Mouse (Mus musculus): ENCODE results near the gene Olfr918. TPM values are rescaled to one million over a fixed set of nuclear protein-coding genes. Genes with fewer than 3 reads are reported as not detected.

The Olfr918 gene
- not detected in 2 replicates for polyA plus RNA-seq (2012; rRNA removed)

GRCm38 (mm10) chr9:38674501-38674900 lies at the start of gene Olfr918:
Olfr918 (minus strand) TSS chr9:38674601.
- no peak for DNase-seq (ENCODE audit: extremely low spot score in 1 of 2, low spot score in 1 of 2)

- DNase-seq (ENCODE audit: extremely low spot score in 1 of 2, low spot score in 1 of 2): no peak
These were observed 49.6 kb upstream of the Olfr918 start for GRCm38 (mm10) chr9:38724044-38724443.

GRCm38 (mm10) chr9:38718927-38719441 lies 44.6 kb upstream of the Olfr918 start:
- DNase-seq (ENCODE audit: extremely low spot score in 1 of 2, low spot score in 1 of 2): peak in 1 of 2 experiments; percentile 5

GRCm38 (mm10) chr9:38718102-38718501 lies 43.7 kb upstream of the Olfr918 start, which contains the start of gene Vwa5a:
Vwa5a (plus strand) TSS chr9:38718268.
- peak in 1 of 2 experiments; percentile 24 for DNase-seq (ENCODE audit: extremely low spot score in 1 of 2, low spot score in 1 of 2)

- DNase-seq (ENCODE audit: extremely low spot score in 1 of 2, low spot score in 1 of 2): no peak
These were observed 1.5 kb downstream of the Olfr918 start for GRCm38 (mm10) chr9:38672887-38673286.

GRCm38 (mm10) chr9:38665742-38666141 lies 8.7 kb downstream of the Olfr918 start, which contains the start of gene Olfr917:
Olfr917 (minus strand) TSS chr9:38665842.
- no peak for DNase-seq (ENCODE audit: extremely low spot score in 1 of 2, low spot score in 1 of 2)

- no peak for DNase-seq (ENCODE audit: extremely low spot score in 1 of 2, low spot score in 1 of 2)
These were observed 14.6 kb downstream of the Olfr918 start, which contains the start of gene Olfr916 for GRCm38 (mm10) chr9:38659775-38660174. Olfr916 (minus strand) TSS chr9:38659875.

- DNase-seq (ENCODE audit: extremely low spot score in 1 of 2, low spot score in 1 of 2): no peak
These were observed 42.0 kb downstream of the Olfr918 start for GRCm38 (mm10) chr9:38632406-38632805.

Other genes with a start within 250 kb of the Olfr918 start
- not detected in 2 replicates for gene Olfr901, start 245.1 kb downstream of the Olfr918 start, polyA plus RNA-seq (2012; rRNA removed)
- not detected in 2 replicates for gene Olfr902, start 226.9 kb downstream of the Olfr918 start, polyA plus RNA-seq (2012; rRNA removed)
- gene Olfr904, start 211.5 kb downstream of the Olfr918 start, polyA plus RNA-seq (2012; rRNA removed): not detected in 2 replicates
- gene Olfr905, start 203.5 kb downstream of the Olfr918 start, polyA plus RNA-seq (2012; rRNA removed): not detected in 2 replicates
- gene Olfr906, start 187.5 kb downstream of the Olfr918 start, polyA plus RNA-seq (2012; rRNA removed): not detected in 2 replicates
- not detected in 2 replicates for gene Olfr907, start 178.8 kb downstream of the Olfr918 start, polyA plus RNA-seq (2012; rRNA removed)
- not detected in 2 replicates for gene Olfr911-ps1, start 153.0 kb downstream of the Olfr918 start, polyA plus RNA-seq (2012; rRNA removed)
- gene Olfr910, start 136.8 kb downstream of the Olfr918 start, polyA plus RNA-seq (2012; rRNA removed): not detected in 2 replicates
- not detected in 2 replicates for gene Olfr912, start 94.4 kb downstream of the Olfr918 start, polyA plus RNA-seq (2012; rRNA removed)
- gene Olfr913, start 81.8 kb downstream of the Olfr918 start, polyA plus RNA-seq (2012; rRNA removed): not detected in 2 replicates
- gene Olfr914, start 69.5 kb downstream of the Olfr918 start, polyA plus RNA-seq (2012; rRNA removed): not detected in 2 replicates
- gene Olfr916, start 14.7 kb downstream of the Olfr918 start, polyA plus RNA-seq (2012; rRNA removed): not detected in 2 replicates
- not detected in 2 replicates for gene Olfr917, start 8.8 kb downstream of the Olfr918 start, polyA plus RNA-seq (2012; rRNA removed)
- gene Olfr919, start 29.1 kb upstream of the Olfr918 start, polyA plus RNA-seq (2012; rRNA removed): 0.11 TPM in 1 of 2 replicates, not detected in the other
- gene Vwa5a, start 43.7 kb upstream of the Olfr918 start, polyA plus RNA-seq (2012; rRNA removed): 7.5 and 9.8 TPM in 2 replicates
- gene Olfr920, start 77.7 kb upstream of the Olfr918 start, polyA plus RNA-seq (2012; rRNA removed): 0.18 and 0.19 TPM in 2 replicates
- 0.06 and 0.08 TPM in 2 replicates for gene Olfr921, start 98.5 kb upstream of the Olfr918 start, polyA plus RNA-seq (2012; rRNA removed)
- not detected in 2 replicates for gene Olfr922, start 140.0 kb upstream of the Olfr918 start, polyA plus RNA-seq (2012; rRNA removed)
- gene Olfr923, start 151.9 kb upstream of the Olfr918 start, polyA plus RNA-seq (2012; rRNA removed): not detected in 2 replicates
- not detected in 2 replicates for gene Olfr924, start 169.8 kb upstream of the Olfr918 start, polyA plus RNA-seq (2012; rRNA removed)
- not detected in 2 replicates for gene Olfr26, start 180.5 kb upstream of the Olfr918 start, polyA plus RNA-seq (2012; rRNA removed)
- not detected in 2 replicates for gene Olfr926, start 202.5 kb upstream of the Olfr918 start, polyA plus RNA-seq (2012; rRNA removed)

Measured in frontal cortex, adult 2 months (tissue).